Mouse (Mus musculus): Measurements from ENCODE around the gene Axl.
"Not testable (repeated sequence)": the region's sequence is repeated elsewhere in the genome, so short reads cannot be mapped to it uniquely, and the experiment has no call there.

The Axl gene

DNA sequence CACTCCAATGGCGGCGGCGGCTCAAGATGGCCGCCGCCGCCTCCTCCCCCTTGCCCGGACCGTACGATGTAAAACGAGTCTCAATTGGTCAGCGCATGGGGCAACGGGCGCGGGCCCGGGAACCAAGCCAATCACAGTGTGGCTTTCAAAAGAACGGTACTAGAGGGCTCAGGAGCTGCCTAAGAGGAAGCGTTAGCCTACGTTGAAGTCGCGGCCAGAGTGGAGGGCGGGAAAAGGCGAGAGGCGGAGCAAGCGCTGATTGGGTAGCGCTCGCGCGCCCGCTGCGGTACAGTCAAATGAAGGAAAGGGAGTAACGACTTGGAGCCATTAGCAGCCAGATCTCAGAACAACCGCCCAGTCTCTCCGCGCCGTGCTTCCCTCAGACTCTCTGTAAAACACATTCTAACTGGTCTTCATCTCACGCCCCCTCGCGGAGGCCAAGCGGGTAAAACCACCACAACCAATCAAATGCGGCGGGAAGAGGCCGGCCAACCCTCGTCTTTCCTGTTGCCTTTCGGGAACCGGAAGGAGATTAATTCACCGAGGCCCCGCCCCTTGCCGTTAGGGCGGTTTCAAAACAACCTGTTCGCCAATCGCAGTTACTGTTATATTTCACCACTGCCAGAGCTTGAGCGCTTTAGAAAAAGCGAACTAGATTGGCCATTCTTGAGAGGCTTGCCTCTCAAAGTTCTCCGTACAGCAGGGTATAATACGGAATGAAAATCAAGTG lies 33.6 kb downstream of the Axl start, which contains the start of gene Hnrnpul1:
Hnrnpul1 (minus strand) TSS at position 20 of the 730 bp plus-strand sequence.
- in situ Hi-C loops (cut with MboI; ENCODE audit: low sequenced_read_pairs), result loop anchor here (5.0 kb wide), 1 partner anchor 47 kb away; no protein-coding TSS in a partner anchor

DNA sequence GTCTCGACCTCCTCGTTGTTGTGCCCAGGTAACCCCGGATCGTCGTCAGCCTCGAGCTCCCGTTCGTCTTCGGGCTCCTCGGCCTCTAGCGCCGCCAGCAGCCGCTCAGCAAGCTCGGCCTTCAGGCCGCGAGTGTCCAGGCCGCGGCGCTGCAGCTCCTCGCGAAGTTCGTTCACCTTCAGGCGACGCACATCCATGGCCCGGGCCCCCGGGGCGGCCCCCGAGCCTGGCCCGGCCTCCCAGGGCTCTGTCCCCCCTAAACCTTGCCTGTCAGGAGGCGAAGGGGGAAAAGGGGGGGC lies 34.1 kb downstream of the Axl start:
- in situ Hi-C loops (cut with MboI; ENCODE audit: low sequenced_read_pairs), result no loop called here

DNA sequence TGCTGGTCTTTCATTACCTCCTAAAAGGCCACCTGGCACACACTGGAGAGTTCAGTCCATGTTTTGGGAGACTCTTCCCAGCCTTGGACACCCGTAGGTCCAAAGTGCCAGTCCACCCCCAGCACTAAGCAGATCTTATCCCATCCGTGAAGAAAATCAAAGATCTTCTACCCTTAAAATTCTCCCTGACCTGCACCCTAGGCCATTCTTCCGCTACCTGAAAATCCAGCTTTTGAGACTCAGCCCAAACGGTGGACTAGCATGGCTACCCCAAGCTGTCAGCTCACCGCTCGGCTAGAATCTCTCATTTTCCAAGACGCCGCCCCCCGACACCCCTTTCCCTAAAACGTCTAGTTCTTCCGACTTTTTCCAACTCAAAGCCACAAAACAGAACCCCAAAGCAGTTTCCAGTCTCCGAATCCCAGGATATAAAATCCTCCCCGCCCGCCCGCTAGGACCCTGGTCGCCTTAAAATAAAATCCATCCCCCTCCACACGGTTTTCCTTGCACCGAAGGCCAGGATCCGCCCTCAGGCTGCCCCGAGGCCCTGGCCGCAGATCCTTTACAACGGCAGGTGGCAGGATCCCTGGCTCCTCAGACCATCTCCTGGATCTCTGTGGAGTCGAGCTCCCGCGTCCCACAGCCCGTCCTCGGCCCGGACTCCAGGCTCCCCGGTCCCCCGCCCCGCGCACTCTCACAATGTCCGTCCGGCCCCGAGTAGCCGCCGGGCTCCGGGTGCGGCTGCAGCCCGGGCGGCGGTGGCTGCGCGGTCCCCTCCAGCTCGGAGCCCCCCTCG lies 34.7 kb downstream of the Axl start:
- in situ Hi-C loops (cut with MboI; ENCODE audit: low sequenced_read_pairs), result no loop called here

DNA sequence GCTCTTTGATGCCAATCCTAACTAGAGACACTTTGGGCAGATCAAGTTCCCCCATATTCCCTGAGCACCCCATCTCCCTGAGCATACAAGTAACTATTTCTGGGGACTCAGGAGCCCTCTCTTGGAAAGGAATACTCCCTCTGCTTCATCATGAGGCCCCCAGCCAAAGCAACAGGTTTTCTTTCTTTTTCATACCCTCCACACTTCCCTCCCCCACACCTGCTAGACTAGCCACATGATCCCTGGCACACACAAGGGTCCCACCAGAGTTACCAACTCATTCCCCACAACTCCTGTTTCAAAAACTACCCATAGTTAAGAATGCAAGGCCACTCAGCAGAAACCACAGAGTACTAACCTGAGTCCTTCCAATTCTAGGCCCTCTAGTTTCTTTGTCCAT lies 35.4 kb downstream of the Axl start:
- in situ Hi-C loops (cut with MboI; ENCODE audit: low sequenced_read_pairs), result no loop called here

DNA sequence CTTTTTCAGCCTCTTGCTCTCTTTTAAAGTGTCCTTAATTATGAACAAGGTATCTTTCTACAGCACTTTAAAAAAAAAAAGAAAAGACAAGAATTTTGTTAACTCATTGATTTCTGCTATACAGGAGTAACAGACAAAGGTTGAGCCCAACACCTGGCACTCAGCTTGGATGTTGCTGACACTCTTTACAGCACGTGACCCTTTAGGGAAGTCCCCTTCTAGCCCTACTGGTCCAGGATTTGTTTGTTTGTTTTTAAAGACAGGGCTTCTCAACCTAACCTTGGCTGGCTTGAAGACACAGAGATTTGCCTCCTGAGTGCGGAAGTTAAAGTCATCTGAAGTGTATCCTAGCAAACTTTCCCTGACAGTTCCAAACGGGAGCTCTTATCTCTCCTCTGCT lies 41.7 kb downstream of the Axl start:
- in situ Hi-C loops (cut with MboI; ENCODE audit: low sequenced_read_pairs), result no loop called here

DNA sequence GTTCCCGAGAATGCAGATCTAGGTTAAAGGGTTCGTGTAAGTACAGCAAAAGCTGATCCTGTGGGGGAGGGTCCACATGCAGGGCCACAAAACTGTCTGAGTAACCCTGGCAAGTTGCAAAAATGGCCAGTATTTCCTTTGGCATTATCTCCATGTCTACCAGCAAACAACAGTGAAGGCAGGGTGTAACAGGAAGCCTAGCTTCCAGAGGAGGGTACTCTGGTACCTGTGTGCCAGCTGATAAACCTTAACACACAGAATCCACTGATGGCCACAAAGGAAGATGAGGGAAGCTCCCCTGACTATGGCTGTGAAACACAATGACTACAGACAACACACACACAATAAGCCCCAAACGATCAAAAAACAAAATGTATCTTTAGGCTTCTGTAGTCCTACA lies 50.2 kb downstream of the Axl start:
- in situ Hi-C loops (cut with MboI; ENCODE audit: low sequenced_read_pairs), result no loop called here

DNA sequence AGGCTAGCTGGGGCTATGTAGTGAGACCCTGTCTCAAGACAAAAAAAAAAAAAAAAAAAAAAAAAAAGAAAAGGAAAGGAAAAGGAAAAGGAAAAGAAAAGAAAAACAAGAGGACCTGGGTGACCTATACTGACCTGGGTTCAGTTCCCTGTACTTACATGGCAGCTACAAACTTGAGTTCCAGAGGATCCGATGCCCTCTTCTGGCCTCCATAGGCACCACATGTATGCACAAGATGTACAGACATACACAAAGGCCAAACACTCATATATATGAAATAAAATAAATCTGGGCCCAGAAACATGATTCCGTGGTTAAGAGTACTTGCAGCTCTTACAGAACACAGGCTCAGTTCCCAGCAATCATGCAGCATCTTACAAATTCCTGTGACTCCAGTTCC lies 51.6 kb downstream of the Axl start:
- in situ Hi-C loops (cut with MboI; ENCODE audit: low sequenced_read_pairs), result no loop called here

DNA sequence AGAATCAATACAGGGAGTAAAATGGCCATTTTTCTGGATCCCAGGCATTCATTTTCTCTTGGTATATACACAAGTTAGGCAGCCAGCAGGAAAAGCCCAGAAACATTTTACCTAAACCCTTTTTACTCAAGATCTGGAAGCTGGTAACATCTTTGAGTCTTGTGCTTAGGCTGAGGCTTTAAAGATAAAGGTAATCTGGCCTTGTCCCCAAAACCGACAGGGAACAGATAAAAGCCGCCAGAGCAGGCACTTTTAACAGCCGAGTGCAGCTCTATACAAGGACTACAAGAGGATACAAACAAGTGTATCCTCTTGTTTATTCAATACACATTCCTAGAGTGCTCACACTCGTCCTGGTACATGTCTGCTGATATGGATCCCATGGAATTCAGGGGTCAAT lies 53.5 kb downstream of the Axl start:
- in situ Hi-C loops (cut with MboI; ENCODE audit: low sequenced_read_pairs), result no loop called here

DNA sequence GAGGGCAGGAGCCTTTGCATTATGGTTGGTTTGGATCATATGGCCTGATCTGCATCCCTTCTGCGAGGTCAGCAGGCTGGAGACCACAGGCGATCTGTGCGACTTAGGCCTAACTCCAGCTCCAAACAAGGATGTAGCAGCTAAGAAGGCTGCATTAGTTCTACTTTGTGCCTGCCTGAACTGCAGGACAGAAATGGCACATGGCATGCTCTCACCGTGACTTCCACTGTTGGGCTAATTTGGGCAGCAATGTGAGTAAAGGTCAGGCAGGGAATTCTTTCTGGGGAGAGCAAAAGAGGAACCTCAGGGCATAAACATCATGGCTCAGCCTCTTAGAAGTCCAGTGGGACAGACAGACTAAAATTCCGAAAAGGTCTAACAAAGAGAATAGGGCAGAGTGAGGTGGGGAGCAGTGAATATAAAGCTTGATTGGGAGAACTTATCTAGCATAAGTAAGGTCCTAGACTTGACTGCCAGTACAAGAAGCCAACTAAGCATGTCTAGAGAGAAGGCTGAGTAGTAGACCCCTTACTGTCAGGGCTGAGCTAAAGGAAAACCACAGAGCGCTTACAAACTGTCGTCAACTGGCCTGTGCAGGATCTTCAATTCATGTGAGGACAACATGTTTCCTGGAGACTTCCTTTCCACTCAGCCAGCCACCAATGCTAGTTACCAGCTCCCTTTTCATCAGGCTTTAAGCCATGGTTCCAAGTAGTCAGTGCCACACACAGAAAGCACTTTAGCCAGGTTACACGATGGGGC lies 57.0 kb downstream of the Axl start:
- in situ Hi-C loops (cut with MboI; ENCODE audit: low sequenced_read_pairs), result no loop called here

DNA sequence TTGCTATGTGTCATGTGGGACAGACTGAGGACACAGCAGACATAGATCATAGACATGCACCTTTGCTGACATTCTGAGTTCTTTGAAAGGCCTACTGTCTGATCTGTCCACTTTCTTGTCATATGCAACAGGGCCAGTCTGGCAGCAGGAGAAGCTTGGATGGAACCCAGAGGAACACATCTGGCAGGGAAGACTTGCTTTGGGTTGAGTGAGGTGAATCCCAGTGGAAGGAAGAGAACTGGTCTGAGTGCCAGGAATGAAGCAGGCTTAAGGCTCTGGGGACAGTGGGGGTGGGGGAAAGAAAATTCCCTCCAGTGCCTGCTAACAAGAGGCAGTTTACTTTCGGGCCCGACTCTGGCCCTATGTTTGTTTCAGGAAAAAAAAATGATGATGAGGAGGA lies 58.6 kb downstream of the Axl start:
- in situ Hi-C loops (cut with MboI; ENCODE audit: low sequenced_read_pairs), result no loop called here

DNA sequence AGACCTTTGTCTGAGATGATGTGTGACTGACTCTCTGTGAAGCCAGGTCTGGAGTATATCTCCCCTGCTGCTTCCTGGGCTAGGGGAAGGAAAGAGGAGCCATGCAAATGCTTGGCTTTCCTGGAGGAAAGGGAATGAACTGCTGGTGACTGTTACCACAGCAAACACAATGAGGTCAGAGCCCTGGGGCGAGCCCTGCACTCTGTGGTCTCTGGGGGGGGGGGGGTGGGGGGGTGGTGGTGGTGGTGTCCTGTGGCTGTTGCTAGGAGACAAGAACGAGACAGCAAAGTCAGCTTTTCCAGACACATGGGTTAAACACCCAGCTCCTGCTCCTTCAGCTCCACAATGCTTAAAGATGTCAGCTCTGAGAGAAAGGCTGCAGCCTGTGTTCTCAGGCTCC lies 59.1 kb downstream of the Axl start:
- in situ Hi-C loops (cut with MboI; ENCODE audit: low sequenced_read_pairs), result no loop called here

DNA sequence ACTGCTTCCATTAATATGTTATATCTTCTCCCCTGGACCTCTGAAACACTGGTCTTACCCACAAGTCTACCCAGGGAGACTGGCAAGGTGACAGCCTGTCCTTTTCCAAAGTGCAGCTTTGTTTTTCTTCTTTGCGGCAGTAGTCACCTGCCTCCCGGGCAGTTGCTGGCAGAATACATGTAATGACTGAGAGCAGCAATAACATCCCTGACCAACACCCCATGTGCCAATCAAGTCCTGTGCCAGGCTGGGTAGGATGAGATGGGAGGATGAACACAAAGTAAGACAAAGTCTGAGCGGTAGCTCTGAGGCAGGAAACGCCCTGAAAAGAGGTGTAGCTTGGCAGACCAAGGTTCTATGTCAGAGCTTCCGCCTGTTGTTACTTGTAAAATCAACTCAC lies 60.7 kb downstream of the Axl start:
- in situ Hi-C loops (cut with MboI; ENCODE audit: low sequenced_read_pairs), result no loop called here

DNA sequence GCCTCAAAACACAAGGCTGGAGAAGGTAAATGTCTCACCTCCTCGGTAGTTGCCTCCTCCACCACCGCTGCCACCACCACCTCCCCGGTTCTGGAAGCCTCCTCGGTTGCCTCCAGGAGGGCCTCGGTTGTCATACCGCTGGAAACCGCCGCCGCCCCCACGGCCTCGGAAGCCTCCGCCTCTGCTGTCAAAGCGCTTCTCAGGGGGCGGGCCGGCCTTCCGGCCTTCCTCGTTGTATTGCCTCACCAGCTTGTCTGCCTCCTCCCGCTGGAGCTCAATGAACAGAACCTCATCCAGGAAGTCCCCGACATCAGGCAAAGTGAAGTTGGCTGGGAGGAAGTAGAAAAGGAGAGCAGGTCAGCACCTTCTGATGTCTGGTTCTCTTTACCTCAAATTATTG lies 62.6 kb downstream of the Axl start:
- in situ Hi-C loops (cut with MboI; ENCODE audit: low sequenced_read_pairs), result no loop called here

DNA sequence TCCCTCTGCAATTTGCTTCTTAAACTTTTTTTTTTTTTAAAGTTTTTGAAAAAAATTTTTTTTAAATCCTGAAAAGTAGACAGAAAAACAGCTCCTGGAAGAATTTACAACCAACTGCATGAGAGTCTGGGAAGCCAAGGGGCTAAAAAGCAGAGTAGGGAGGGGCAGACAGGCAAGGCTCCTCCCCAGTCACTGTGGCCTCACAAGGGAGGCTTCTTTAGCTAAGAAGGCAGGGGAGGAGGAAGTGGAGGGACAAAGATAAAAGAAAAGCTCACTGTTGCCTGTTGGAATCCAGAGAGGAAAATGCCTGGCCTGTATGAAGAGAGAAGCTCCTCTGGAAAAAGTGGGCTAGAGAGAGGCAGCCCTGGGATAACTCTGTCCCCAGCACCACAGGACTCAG lies 66.7 kb downstream of the Axl start:
- in situ Hi-C loops (cut with MboI; ENCODE audit: low sequenced_read_pairs), result not testable (repeated sequence)

DNA sequence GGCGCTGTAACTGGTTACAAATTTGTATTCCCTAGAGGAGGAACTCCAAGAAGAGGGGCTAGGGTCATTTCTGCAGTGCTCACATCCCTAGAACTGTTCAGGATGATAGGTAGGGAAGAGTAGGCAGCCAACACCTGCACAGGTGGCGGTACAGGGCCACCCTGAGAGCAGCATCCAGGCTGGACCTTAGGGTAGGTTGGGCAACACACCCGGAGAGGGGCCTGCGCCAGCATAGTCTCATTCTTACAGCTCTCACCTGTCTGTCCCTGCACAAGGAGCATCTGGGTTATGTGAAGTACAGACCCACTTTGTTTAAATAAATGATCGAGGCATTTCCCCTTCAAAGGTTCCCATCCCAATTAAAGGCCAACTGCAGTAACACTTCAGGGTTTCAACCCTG lies 67.7 kb downstream of the Axl start:
- in situ Hi-C loops (cut with MboI; ENCODE audit: low sequenced_read_pairs), result no loop called here

DNA sequence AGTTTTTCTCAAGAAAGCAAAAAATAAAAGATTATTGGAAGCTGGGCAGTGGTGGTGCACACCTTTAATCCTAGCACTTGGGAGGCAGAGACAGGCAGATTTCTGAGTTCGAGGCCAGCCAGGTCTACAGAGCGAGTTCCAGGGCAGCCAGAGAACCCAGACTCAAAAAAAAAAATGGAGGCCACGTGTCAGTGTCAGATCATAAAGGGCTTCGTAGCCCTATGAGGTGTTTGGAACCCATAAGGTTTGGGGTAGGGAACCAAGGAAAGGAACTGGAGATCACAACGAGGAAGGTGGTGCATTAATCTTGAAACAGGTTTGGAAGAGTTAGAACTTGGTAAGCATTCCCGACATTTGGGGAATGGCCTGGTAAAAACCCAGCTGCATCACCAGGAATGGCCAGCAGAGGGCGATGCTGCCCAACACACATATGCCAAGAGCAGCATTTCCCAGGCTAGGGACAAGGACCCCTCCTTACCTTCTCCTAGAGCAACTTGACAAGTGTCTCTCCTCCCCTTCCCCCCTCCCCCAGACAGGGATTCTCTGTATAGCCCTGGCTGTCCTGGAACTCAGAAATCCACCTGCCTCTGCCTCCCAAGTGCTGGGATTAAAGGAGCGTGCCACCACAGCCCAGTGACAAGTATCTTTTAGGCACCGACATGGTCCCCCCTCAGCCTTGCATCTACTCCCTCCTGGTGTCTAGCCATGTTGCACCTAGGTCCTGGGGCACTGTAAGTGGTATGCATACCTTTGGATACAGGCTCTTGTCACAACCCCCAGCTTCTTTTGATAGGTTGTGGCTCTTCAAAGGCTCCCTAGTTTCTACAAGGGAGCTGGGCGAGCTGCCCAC lies 68.5 kb downstream of the Axl start:
- in situ Hi-C loops (cut with MboI; ENCODE audit: low sequenced_read_pairs), result no loop called here

DNA sequence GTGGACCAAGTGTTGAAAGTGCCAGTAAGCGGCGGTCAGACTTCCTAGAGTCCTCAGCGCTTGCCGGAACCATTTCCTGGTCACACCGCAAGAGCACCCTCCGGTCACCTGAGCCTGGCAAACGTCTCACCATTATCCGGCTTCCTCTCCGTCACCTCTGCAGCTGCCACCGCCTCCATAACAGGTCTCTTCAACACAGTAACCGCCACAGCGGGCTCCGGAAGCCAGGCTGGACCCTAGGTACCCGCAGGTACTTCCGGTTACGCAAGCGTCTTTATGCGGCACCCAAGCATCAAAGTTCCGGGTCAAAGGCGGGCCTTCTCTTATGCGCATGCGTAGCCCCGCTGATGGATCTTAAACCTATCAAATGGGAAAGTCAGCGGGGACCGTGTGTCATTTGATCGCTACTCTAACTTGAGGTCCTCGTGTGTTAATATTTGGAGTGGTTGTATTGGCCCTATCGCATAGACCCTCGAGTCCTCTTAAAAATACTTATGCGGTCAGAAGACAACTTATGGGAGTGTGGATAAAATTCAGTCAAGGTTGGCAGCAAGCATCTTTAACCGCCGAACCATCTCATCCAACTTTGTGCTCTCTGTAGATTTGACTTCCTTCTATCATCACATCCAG lies 69.6 kb downstream of the Axl start, which contains the start of gene Ccdc97:
Ccdc97 (minus strand) TSS at position 301 of the 630 bp plus-strand sequence.
- in situ Hi-C loops (cut with MboI; ENCODE audit: low sequenced_read_pairs), result no loop called here

DNA sequence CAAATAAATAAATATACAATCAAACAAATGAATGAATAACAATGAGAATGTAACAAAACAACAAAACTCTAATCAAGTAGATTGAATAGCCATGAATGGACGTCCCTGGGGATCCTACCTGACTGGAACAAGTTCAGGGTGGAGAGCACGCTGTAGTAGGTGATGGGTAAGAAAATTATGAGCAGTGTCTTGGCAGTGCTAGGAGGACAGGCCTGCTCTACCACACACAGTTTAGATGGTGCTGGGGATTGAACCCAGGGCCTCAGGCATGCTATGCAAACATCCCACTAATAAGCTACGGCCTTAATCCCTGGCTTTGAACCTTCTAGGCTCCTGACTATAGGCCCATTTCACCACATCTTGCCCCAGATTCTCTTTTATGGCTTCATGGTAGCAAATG lies 71.0 kb downstream of the Axl start:
- in situ Hi-C loops (cut with MboI; ENCODE audit: low sequenced_read_pairs), result no loop called here

DNA sequence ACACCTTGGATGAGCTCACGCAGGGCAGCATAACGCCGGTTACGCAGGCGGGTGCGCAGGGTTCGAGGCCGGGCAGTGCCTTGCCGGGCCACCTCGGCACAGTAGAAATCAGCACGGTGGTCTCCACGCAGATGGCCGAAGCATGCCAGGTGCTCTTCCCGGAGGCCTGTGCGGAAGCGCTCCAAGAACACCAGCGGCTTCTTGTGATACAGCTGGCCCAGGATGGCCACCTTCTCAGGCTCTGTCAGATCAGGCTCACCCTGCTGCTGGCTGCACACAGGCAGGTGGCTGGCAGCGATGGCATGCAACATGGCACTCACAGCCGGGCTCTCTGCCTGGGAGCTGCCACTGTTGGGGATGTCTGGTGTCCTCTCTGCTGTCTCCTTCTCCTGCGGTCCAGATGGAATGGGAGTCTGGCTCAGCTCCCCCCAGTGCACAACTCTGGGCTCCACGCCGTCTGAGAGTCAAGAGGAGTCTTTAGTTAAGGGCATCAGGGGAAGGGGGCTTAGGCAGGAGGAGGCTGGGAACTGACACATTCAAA lies 72.7 kb downstream of the Axl start:
- in situ Hi-C loops (cut with MboI; ENCODE audit: low sequenced_read_pairs), result no loop called here

DNA sequence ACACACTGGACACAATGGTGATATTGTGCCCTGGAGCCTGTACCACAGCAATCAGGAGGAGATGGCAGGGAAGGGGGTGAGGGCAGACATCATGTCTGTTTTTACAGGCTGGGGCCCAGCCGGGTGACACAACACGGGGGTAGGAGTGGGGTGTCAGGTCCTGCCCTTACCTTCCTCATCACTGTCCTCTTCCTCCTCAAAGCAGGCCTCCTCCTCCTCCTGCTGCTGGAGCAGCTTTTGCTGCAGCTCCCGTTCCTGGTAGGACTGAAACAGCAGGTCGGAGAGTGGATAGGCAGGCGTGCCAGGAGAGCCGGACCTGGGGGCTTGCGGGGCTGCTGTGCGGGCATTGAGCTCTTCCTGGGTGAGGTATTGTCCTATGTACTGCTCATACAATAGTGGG lies 73.9 kb downstream of the Axl start:
- in situ Hi-C loops (cut with MboI; ENCODE audit: low sequenced_read_pairs), result no loop called here
